Mouse (Mus musculus) A20 (cell line): ENCODE measurements around the gene Vmn2r56.
"Not testable (repeated sequence)": the region's sequence is repeated elsewhere in the genome, so short reads cannot be mapped to it uniquely, and the experiment has no call there.

Source experiments
- DNase-seq: peaks from one replicate; pipeline ENCODE4 v3.0.0-alpha.2; 2011; ENCODE audit warnings: low read depth, low spot score

The Vmn2r56 gene

DNA sequence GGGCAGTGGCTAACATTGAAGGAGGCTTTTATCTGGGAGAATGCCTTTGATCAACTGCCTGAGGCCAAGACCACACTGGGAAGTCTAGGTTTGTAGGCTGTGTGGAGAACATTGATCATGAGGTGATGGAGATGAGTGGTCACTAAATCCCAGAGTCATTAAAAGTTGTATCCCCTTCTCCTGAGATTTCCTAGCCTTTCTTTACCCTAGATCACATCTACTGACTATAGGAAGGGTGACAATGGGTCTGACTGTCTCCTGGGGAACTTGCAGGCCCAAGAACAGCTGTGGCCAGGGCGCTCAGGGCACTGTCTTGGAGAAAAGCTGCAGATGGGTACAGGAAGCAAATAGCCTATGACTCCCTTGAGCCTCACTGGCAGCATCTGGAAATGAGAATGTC is at the start of gene Vmn2r56:
Gene Vmn2r56 (minus strand): TSS at position 101 of the 400 bp plus-strand sequence.
- no peak for DNase-seq

DNA sequence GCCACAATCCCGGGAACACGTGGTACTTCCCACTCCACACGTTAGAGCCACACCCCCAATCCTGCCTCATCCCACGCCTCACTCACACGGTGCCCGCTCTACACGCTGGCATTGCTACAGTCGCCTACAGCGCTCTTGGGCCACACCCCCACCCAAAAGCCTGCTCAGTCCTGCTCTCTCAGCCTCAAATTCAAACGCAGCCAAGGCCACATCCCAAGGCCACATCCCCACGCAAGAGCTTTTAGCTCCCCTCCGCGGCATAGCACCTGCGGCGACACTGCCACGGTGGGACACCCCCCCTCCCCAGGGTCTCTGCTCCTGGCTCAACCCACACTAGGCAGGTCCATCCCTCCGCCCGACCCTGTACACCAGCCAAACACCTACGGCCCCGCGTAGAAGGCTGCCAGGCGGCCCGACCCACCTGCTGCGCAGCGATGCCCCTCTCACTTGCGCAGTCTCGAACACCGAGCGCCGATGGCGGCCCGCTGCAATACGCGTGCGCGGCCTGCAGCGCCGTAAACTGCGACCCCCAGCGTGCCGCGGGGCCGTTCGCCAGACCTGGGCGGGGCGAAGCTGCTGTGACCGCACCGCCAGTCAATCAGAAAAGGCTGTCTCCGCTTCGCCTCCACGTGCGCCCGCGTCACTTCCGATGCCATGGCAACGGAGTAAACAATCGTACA is 45.5 kb upstream of the Vmn2r56 start:
- DNase-seq = peak; percentile 91

DNA sequence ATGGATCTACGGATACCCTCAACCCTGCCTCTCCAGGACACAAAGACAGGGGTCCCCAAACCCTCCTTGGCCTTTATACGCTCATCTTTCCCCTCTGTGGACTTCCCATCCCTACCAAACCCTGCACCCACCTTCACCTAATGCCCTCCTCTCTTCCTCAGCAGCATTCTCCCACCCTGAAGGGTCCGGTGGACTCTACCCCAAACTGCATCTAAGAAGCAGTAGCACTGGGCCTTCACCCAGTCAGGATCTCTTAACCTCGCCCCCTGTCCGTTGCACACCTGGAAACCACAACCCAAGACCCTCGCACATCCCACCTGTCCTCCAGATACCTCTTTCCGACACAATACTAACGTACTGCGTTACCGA is 45.0 kb upstream of the Vmn2r56 start:
- no peak for DNase-seq

DNA sequence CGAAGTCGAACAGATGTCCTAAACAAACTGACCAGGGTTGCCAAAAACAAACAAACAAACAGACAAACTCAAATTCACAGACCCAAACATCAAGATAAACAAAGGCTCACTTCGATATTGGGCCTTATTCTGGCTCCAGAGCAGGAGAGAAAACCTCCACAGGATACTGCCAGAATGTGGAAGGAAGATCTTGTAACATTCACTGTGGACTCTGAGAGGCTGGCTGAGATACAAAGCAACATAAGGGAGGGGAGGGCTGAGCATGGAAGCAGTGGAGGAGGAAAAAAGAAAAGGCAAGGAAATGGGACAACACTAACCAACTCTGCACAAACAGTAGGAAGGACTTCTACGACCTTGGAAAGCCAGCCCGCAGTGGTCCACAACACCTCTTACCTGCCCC is 44.3 kb upstream of the Vmn2r56 start:
- DNase-seq = no peak

DNA sequence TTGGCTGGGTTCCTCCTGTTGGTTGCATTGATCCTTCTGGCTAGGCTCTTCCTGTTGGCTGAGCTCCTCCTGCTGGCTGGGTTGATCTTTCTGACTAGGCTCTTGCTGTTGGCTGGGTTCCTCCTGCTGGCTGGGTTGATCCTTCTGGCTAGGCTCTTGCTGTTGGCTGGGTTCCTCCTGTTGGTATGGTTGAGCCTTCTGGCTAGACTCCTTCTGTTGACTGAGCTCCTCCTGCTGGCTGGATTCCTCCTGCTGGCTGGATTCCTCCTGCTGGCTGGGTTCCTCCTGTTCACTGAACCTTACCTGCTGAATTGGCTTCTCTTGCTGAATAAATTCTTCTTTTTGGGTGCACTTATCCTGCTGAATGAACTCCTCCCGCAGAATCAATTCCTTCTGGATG is 39.8 kb upstream of the Vmn2r56 start:
- no peak for DNase-seq

DNA sequence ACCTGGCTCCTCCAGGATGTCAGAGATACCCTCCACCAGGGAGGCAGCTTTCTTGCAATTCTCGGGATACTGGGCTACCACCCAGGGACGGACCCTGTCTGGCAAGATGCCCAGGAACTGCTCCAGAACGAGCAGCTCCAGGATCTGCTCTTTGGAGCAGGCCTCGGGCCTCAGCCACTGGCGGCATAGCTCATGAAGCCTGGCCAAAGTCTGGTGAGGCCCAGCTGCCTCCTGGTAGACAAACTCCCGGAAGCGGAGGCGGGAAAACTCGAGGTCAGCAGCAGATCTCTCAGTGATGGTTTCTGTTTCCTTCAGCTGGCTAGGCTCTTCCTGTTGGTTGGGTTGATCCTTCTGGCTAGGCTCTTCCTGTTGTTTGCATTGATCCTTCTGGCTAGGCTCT is 39.3 kb upstream of the Vmn2r56 start:
- DNase-seq = no peak

DNA sequence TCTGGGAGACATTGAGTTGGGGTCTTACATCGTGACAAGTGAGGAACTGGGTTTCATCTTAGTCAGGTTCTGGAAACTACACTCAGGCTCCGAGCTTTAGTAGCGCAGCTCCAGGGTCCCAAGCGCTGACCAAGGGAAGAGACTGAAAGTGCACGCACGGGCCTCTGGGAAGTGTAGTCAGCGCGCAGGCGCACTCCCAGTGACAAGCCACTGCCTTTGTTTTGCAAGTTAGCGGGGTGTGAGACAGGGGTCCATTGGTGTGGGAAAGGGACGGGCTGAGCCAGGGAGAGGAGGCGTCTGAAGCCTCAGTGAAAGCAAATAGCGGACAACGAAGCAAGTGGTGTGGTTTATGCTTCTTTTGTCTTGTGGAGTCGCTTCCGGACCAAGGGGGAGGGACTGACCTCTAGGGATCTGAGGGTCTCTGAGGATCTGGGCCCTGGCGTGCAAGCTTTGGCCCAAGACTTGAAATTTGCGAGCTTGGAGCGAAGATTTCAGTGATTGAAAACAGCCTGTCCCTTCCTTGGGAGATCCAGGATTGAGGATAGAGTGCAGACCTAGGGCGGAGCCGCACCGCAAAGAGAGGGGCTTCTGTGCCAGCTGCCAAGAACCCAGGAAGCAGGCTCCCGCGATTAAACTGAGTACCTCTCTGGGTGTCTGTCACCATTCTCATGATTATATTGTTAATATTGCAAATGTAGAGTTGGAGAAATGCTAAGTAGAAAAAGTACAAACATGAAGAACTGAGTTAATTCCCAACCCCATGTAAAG is 14.8 kb upstream of the Vmn2r56 start:
- no peak for DNase-seq

DNA sequence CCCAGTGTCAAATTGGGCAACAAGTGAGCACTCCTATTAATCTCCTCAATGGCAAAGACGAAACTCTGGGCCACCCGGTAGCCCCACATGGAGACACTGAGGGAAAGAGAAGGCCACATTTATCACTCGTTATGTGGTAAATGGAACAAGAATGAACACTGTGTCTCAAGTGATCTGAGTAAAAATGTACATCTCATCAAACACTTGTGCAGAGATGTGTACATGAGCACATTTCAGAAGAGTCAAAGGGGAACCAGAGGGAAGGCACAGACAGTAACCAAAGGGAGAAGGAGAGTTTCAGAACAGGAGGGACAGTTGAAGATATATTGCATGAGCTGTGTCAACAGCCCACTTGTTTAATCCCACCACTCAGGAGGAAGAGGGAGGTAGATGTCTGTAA is 49.9 kb downstream of the Vmn2r56 start, which contains the start of gene Vmn2r55:
Gene Vmn2r55 (minus strand): TSS at position 101 of the 400 bp plus-strand sequence.
- DNase-seq = not testable (repeated sequence)

DNA sequence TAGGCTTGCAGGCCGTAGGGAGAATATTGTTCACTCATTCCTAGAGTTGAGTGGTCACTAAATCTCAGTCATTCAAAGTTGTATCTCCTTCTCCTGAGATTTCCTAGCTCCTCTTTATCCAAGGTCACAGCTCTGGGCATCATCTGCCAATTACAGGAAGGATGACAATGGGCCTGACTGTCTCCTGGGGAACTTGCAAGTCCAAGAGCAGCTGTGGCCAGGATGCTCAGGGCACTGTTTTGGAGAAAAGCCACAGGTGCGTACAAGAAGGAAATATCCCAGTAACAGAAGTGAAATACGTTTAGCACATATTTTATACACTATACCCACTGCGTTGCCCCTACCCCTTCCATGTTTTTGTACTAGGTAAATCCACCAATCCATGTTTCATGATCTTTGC is 94.6 kb downstream of the Vmn2r56 start, which contains the start of gene Vmn2r54:
Gene Vmn2r54 (minus strand): TSS at position 101 of the 400 bp plus-strand sequence.
- not testable (repeated sequence) for DNase-seq
